Mouse (Mus musculus) heart, postnatal 0 days (tissue): ENCODE data around the gene Psmc3ip.

Source experiments
- CTCF ChIP-seq: IDR thresholded peaks from 2 replicates; pipeline ENCODE4 v1.5.1; 2016; ENCODE audit warnings: antibody characterized with exemption, control low read depth, low read depth
- EP300 ChIP-seq: IDR thresholded peaks from 2 replicates; pipeline ENCODE4 v1.6.1; 2016; ENCODE audit warnings: antibody characterized with exemption, low read depth

- TF ChIP-seq CTCF (no peak), EP300 (no peak)
Measured at GRCm38 (mm10) chr11:101064462-101064861, 30.8 kb downstream of the Psmc3ip start.
